Mouse (Mus musculus): Measurements from ENCODE around the gene Kat6b.

Gene Kat6b

GRCm38 (mm10) chr14:21522312-21522978, 41.2 kb downstream of the Kat6b start:
- in situ Hi-C loops (cut with MboI, MseI): no loop called here

GRCm38 (mm10) chr14:21523234-21523633, 42.0 kb downstream of the Kat6b start:
- in situ Hi-C loops (cut with MboI, MseI): no loop called here

GRCm38 (mm10) chr14:21523851-21524441, 42.7 kb downstream of the Kat6b start:
- in situ Hi-C loops (cut with MboI, MseI): no loop called here

- in situ Hi-C loops (cut with MboI, MseI): no loop called here
Measured at GRCm38 (mm10) chr14:21525674-21526073, 44.4 kb downstream of the Kat6b start.

- in situ Hi-C loops (cut with MboI, MseI): no loop called here
Measured at GRCm38 (mm10) chr14:21533566-21533965, 52.3 kb downstream of the Kat6b start.

GRCm38 (mm10) chr14:21534066-21534465, 52.8 kb downstream of the Kat6b start:
- in situ Hi-C loops (cut with MboI, MseI): no loop called here

- in situ Hi-C loops (cut with MboI, MseI): no loop called here
Measured at GRCm38 (mm10) chr14:21534542-21535272, 53.5 kb downstream of the Kat6b start.

GRCm38 (mm10) chr14:21536485-21537181, 55.4 kb downstream of the Kat6b start:
- in situ Hi-C loops (cut with MboI, MseI): no loop called here

- in situ Hi-C loops (cut with MboI, MseI): no loop called here
Measured at GRCm38 (mm10) chr14:21537838-21538237, 56.6 kb downstream of the Kat6b start.

- in situ Hi-C loops (cut with MboI, MseI): loop anchor here (10.0 kb wide), 1 partner anchor 1125 kb away; no protein-coding TSS in a partner anchor
Measured at GRCm38 (mm10) chr14:21539731-21540130, 58.5 kb downstream of the Kat6b start.

- in situ Hi-C loops (cut with MboI, MseI): loop anchor here (10.0 kb wide), 1 partner anchor 1126 kb away; no protein-coding TSS in a partner anchor
Measured at GRCm38 (mm10) chr14:21540361-21540760, 59.1 kb downstream of the Kat6b start.

- in situ Hi-C loops (cut with MboI, MseI): loop anchor here (10.0 kb wide), 1 partner anchor 1131 kb away; no protein-coding TSS in a partner anchor
Measured at GRCm38 (mm10) chr14:21545529-21545928, 64.3 kb downstream of the Kat6b start.

- in situ Hi-C loops (cut with MboI, MseI): loop anchor here (10.0 kb wide), 1 partner anchor 1132 kb away; no protein-coding TSS in a partner anchor
Measured at GRCm38 (mm10) chr14:21546351-21546750, 65.1 kb downstream of the Kat6b start.

- in situ Hi-C loops (cut with MboI, MseI): loop anchor here (10.0 kb wide), 1 partner anchor 1132 kb away; no protein-coding TSS in a partner anchor
Measured at GRCm38 (mm10) chr14:21547297-21547696, 66.1 kb downstream of the Kat6b start.

- in situ Hi-C loops (cut with MboI, MseI): loop anchor here (10.0 kb wide), 1 partner anchor 1133 kb away; no protein-coding TSS in a partner anchor
Measured at GRCm38 (mm10) chr14:21547965-21548364, 66.7 kb downstream of the Kat6b start.

GRCm38 (mm10) chr14:21548952-21549607, 67.8 kb downstream of the Kat6b start:
- in situ Hi-C loops (cut with MboI, MseI): loop anchor here (10.0 kb wide), 1 partner anchor 1134 kb away; no protein-coding TSS in a partner anchor

- in situ Hi-C loops (cut with MboI, MseI): loop anchor here (10.0 kb wide), 1 partner anchor 1135 kb away; no protein-coding TSS in a partner anchor
Measured at GRCm38 (mm10) chr14:21549608-21550115, 68.4 kb downstream of the Kat6b start.

GRCm38 (mm10) chr14:21550576-21550975, 69.3 kb downstream of the Kat6b start:
- in situ Hi-C loops (cut with MboI, MseI): no loop called here

- in situ Hi-C loops (cut with MboI, MseI): no loop called here
Measured at GRCm38 (mm10) chr14:21551655-21552054, 70.4 kb downstream of the Kat6b start.

- in situ Hi-C loops (cut with MboI, MseI): no loop called here
Measured at GRCm38 (mm10) chr14:21552958-21553357, 71.7 kb downstream of the Kat6b start.

- in situ Hi-C loops (cut with MboI, MseI): no loop called here
Measured at GRCm38 (mm10) chr14:21554046-21554445, 72.8 kb downstream of the Kat6b start.

Measured in T-helper 2 cell (primary cell).